Mouse (Mus musculus) midbrain, embryonic 12.5 days (tissue): ENCODE measurements at regions not wholly inside any gene's neighbourhood (a gene's known extent, or its start where the extent isn't known, plus 50 kb on each side); places are given as distances from the start of the nearest gene placed in this dataset.

Experiments
- ATAC-seq: fragments of 200-750 bp; cut with Nextera tagmentation; 2 replicates; pipeline ENCODE4 v1.8.0; 2017; ENCODE audit warnings: low read depth, moderate TSS enrichment, moderate library complexity; ENCODE audit not compliant: low FRiP score
- H3K27ac ChIP-seq: fragments of 300-500 bp; sonication (generic); replicated peaks from 2 replicates; pipeline ENCODE4 v1.5.1; 2016; ENCODE audit warnings: mild to moderate bottlenecking
- H3K27me3 ChIP-seq: fragments of 300-500 bp; sonication (generic); 2 replicates; pipeline ENCODE4 v1.6.1; 2016; ENCODE audit warnings: mild to moderate bottlenecking
- H3K36me3 ChIP-seq: fragments of 300-500 bp; sonication (generic); 2 replicates; pipeline ENCODE4 v1.6.1; 2016
- H3K4me1 ChIP-seq: fragments of 300-500 bp; sonication (generic); 2 replicates; pipeline ENCODE4 v1.6.1; 2016
- H3K4me2 ChIP-seq: fragments of 300-500 bp; sonication (generic); replicated peaks from 2 replicates; pipeline ENCODE4 v1.6.1; 2016; ENCODE audit warnings: mild to moderate bottlenecking, moderate library complexity
- H3K4me3 ChIP-seq: fragments of 300-500 bp; sonication (generic); 2 replicates; pipeline ENCODE4 v1.5.1; 2016; ENCODE audit warnings: mild to moderate bottlenecking
- H3K9ac ChIP-seq: fragments of 300-500 bp; sonication (generic); replicated peaks from 2 replicates; pipeline ENCODE4 v1.6.1; 2016; ENCODE audit warnings: mild to moderate bottlenecking, moderate library complexity
- H3K9me3 ChIP-seq: fragments of 300-500 bp; sonication (generic); 2 replicates; pipeline ENCODE4 v1.6.1; 2016; ENCODE audit warnings: mild to moderate bottlenecking
- WGBS: fragments of 180-500 bp; shearing (Covaris S2); methylation state at CpG from one replicate; pipeline ENCODE4 v1.1.7; 2016; 5-methylcytosine and 5-hydroxymethylcytosine counted together

- ATAC-seq: 0 out of 2 replicates have a peak, but pooled peaks have one; percentile 16
- Histone ChIP-seq H3K4me3 (no peak overlapping the region), H3K4me2 (no peak overlapping the region), H3K4me1 (no peaks in the 10 kb centered on the region), H3K27ac (no peak overlapping the region), H3K36me3 (no peaks in the 10 kb centered on the region), H3K9me3 (no peaks in the 10 kb centered on the region), H3K27me3 (no peaks in the 10 kb centered on the region), H3K9ac (no peak overlapping the region)
- WGBS: 53% methylated on average over 2 of the region's 2 CpGs
Observed at GRCm38 (mm10) chr16:50847693-50848092, 256.7 kb upstream of the Ccdc54 start.

GRCm38 (mm10) chr16:50846505-50846904 is 255.6 kb upstream of the Ccdc54 start:
- no peak overlapping the region for H3K9ac ChIP-seq
- H3K4me3 ChIP-seq: no peak overlapping the region
- no peaks in the 10 kb centered on the region for H3K36me3 ChIP-seq
- H3K27ac ChIP-seq: no peak overlapping the region
- no peaks in the 10 kb centered on the region for H3K9me3 ChIP-seq
- no peaks in the 10 kb centered on the region for H3K27me3 ChIP-seq
- H3K4me2 ChIP-seq: no peak overlapping the region
- H3K4me1 ChIP-seq: no peaks in the 10 kb centered on the region
- WGBS: 53% methylated on average over 4 of the region's 4 CpGs
- no peak for ATAC-seq

- Histone ChIP-seq H3K4me1 (no peaks in the 10 kb centered on the region), H3K4me3 (no peak overlapping the region), H3K9ac (no peak overlapping the region), H3K4me2 (no peak overlapping the region), H3K36me3 (no peaks in the 10 kb centered on the region), H3K9me3 (no peaks in the 10 kb centered on the region), H3K27me3 (no peaks in the 10 kb centered on the region), H3K27ac (no peak overlapping the region)
- ATAC-seq: peak; percentile 94
- WGBS: 46% methylated on average over 15 of the region's 15 CpGs
Observed at GRCm38 (mm10) chr16:50841677-50842580, 251.0 kb upstream of the Ccdc54 start.

GRCm38 (mm10) chr16:50841205-50841604 is 250.3 kb upstream of the Ccdc54 start:
- Histone ChIP-seq H3K27me3 (no peaks in the 10 kb centered on the region), H3K27ac (no peak overlapping the region), H3K36me3 (no peaks in the 10 kb centered on the region), H3K9ac (no peak overlapping the region), H3K4me2 (no peak overlapping the region), H3K9me3 (no peaks in the 10 kb centered on the region), H3K4me3 (no peak overlapping the region), H3K4me1 (no peaks in the 10 kb centered on the region)
- WGBS: 75% methylated on average over 10 of the region's 10 CpGs
- peak; percentile 24; the same call in 1 of the 2 replicates for ATAC-seq

- Histone ChIP-seq H3K9me3 (no peaks in the 10 kb centered on the region), H3K27me3 (no peaks in the 10 kb centered on the region), H3K4me2 (no peak overlapping the region), H3K36me3 (no peaks in the 10 kb centered on the region), H3K27ac (no peak overlapping the region), H3K4me3 (no peak overlapping the region), H3K9ac (no peak overlapping the region), H3K4me1 (no peaks in the 10 kb centered on the region)
- no peak for ATAC-seq
- 84% methylated on average over 9 of the region's 9 CpGs for WGBS
Observed at GRCm38 (mm10) chr16:50839665-50840064, 248.7 kb upstream of the Ccdc54 start.

- 86% methylated on average over 9 of the region's 9 CpGs for WGBS
- Histone ChIP-seq H3K4me3 (no peak overlapping the region), H3K36me3 (no peaks in the 10 kb centered on the region), H3K4me1 (no peaks in the 10 kb centered on the region), H3K9ac (no peak overlapping the region), H3K9me3 (no peaks in the 10 kb centered on the region), H3K27ac (no peak overlapping the region), H3K4me2 (no peak overlapping the region), H3K27me3 (no peaks in the 10 kb centered on the region)
- ATAC-seq: no peak
Observed at GRCm38 (mm10) chr16:50837416-50837815, 246.5 kb upstream of the Ccdc54 start.

- WGBS: 82% methylated on average over 4 of the region's 4 CpGs
- ATAC-seq: no peak
- Histone ChIP-seq H3K27me3 (no peaks in the 10 kb centered on the region), H3K9me3 (no peaks in the 10 kb centered on the region), H3K4me3 (no peak overlapping the region), H3K9ac (no peak overlapping the region), H3K36me3 (no peaks in the 10 kb centered on the region), H3K4me1 (no peaks in the 10 kb centered on the region), H3K27ac (no peak overlapping the region), H3K4me2 (no peak overlapping the region)
Observed at GRCm38 (mm10) chr16:50836457-50836856, 245.5 kb upstream of the Ccdc54 start.

GRCm38 (mm10) chr16:50833357-50833756 is 242.4 kb upstream of the Ccdc54 start:
- no peaks in the 10 kb centered on the region for H3K4me1 ChIP-seq
- no peak for ATAC-seq
- H3K9ac ChIP-seq: no peak overlapping the region
- no peaks in the 10 kb centered on the region for H3K9me3 ChIP-seq
- H3K27me3 ChIP-seq: no peaks in the 10 kb centered on the region
- H3K27ac ChIP-seq: no peak overlapping the region
- no peaks in the 10 kb centered on the region for H3K36me3 ChIP-seq
- WGBS: 86% methylated on average over 2 of the region's 2 CpGs
- no peak overlapping the region for H3K4me2 ChIP-seq
- no peak overlapping the region for H3K4me3 ChIP-seq

GRCm38 (mm10) chr16:50822352-50822751 is 231.4 kb upstream of the Ccdc54 start:
- no peaks in the 10 kb centered on the region for H3K4me1 ChIP-seq
- H3K9me3 ChIP-seq: no peaks in the 10 kb centered on the region
- H3K9ac ChIP-seq: no peak overlapping the region
- WGBS: 81% methylated on average over 7 of the region's 7 CpGs
- H3K27me3 ChIP-seq: no peaks in the 10 kb centered on the region
- no peak overlapping the region for H3K4me3 ChIP-seq
- no peak for ATAC-seq
- H3K27ac ChIP-seq: no peak overlapping the region
- H3K36me3 ChIP-seq: no peaks in the 10 kb centered on the region
- no peak overlapping the region for H3K4me2 ChIP-seq

- H3K4me2 ChIP-seq: no peak overlapping the region
- H3K27ac ChIP-seq: no peak overlapping the region
- no peak overlapping the region for H3K9ac ChIP-seq
- H3K9me3 ChIP-seq: no peaks in the 10 kb centered on the region
- H3K4me3 ChIP-seq: no peak overlapping the region
- ATAC-seq: no peak
- WGBS: 72% methylated on average over 4 of the region's 4 CpGs
- H3K4me1 ChIP-seq: no peaks in the 10 kb centered on the region
- no peaks in the 10 kb centered on the region for H3K27me3 ChIP-seq
- no peaks in the 10 kb centered on the region for H3K36me3 ChIP-seq
Observed at GRCm38 (mm10) chr16:50814626-50815025, 223.7 kb upstream of the Ccdc54 start.

- WGBS: 53% methylated on average over 10 of the region's 10 CpGs
- no peak overlapping the region for H3K4me3 ChIP-seq
- H3K9me3 ChIP-seq: no peaks in the 10 kb centered on the region
- H3K27ac ChIP-seq: no peak overlapping the region
- H3K4me2 ChIP-seq: no peak overlapping the region
- H3K36me3 ChIP-seq: no peaks in the 10 kb centered on the region
- ATAC-seq: peak; percentile 75
- H3K27me3 ChIP-seq: no peaks in the 10 kb centered on the region
- H3K9ac ChIP-seq: no peak overlapping the region
- no peaks in the 10 kb centered on the region for H3K4me1 ChIP-seq
Observed at GRCm38 (mm10) chr16:50799145-50799794, 208.3 kb upstream of the Ccdc54 start.

- WGBS: 88% methylated on average over 6 of the region's 6 CpGs
Observed at GRCm38 (mm10) chr16:50798095-50798494, 207.1 kb upstream of the Ccdc54 start.

More at GRCm38 (mm10) chr16:50798095-50798494, 207.1 kb upstream of the Ccdc54 start:
- H3K27ac ChIP-seq: no peak overlapping the region
- no peaks in the 10 kb centered on the region for H3K4me1 ChIP-seq
- no peaks in the 10 kb centered on the region for H3K27me3 ChIP-seq
- ATAC-seq: no peak
- no peak overlapping the region for H3K4me2 ChIP-seq
- H3K4me3 ChIP-seq: no peak overlapping the region
- H3K36me3 ChIP-seq: no peaks in the 10 kb centered on the region
- H3K9ac ChIP-seq: no peak overlapping the region
- no peaks in the 10 kb centered on the region for H3K9me3 ChIP-seq
